ENCODE assay signal across 17 mouse cellular contexts in genomic region chr3:60958769-60959168, GRCm38 (mm10).
"Had no signal": no experiment of that assay in that cellular context is flagged by ENCODE, and none has a peak within 500 bp of the region (broad histone marks: within the 10 kb centered on the region; RNA-seq: fewer than 3 reads in every experiment).

No protein-coding gene starts in this region.

- H3K4me3 ChIP-seq: intestine, embryonic 15.5 days; limb, embryonic 13.5 days; megakaryocyte, embryonic 14.5 days; midbrain, embryonic 15.5 days; neural tube, embryonic 13.5 days; stomach, embryonic 15.5 days had no signal

- ATAC-seq: intestine, embryonic 15.5 days; midbrain, embryonic 15.5 days had no signal

- H3K9ac ChIP-seq: intestine, embryonic 15.5 days; limb, embryonic 13.5 days; liver, embryonic 14.5 days; midbrain, embryonic 15.5 days; neural tube, embryonic 13.5 days; stomach, embryonic 15.5 days had no signal

- H3K27ac ChIP-seq: intestine, embryonic 15.5 days; limb, embryonic 13.5 days; liver, embryonic 14.5 days; macrophage; midbrain, embryonic 15.5 days; neural tube, embryonic 13.5 days; stomach, embryonic 15.5 days had no signal

- H3K9me3 ChIP-seq: intestine, embryonic 15.5 days; limb, embryonic 13.5 days; megakaryocyte, embryonic 14.5 days; midbrain, embryonic 15.5 days; neural tube, embryonic 13.5 days; stomach, embryonic 15.5 days had no signal

- H3K4me2 ChIP-seq: intestine, embryonic 15.5 days; limb, embryonic 13.5 days; midbrain, embryonic 11.5 days; midbrain, embryonic 15.5 days; neural tube, embryonic 13.5 days; stomach, embryonic 15.5 days had no signal

- H3K27me3 ChIP-seq: intestine, embryonic 15.5 days; limb, embryonic 13.5 days; megakaryocyte, embryonic 14.5 days; midbrain, embryonic 15.5 days; neural tube, embryonic 13.5 days; stomach, embryonic 15.5 days had no signal

- H3K36me3 ChIP-seq: intestine, embryonic 15.5 days; limb, embryonic 13.5 days; midbrain, embryonic 15.5 days; neural tube, embryonic 13.5 days; stomach, embryonic 15.5 days had no signal

- H3K4me1 ChIP-seq: intestine, embryonic 15.5 days; limb, embryonic 13.5 days; midbrain, embryonic 15.5 days; neural tube, embryonic 13.5 days; stomach, embryonic 15.5 days had no signal

- DNase-seq: kidney, adult 2 months; kidney, postnatal 25 days; layer of hippocampus, adult 9-11 months; left cerebral cortex, postnatal 4 days; retina, postnatal 1 day; right cerebral cortex, postnatal 4 days; thymus, adult 2 months; thymus, postnatal 25 days had no signal
